Mouse (Mus musculus): ENCODE measurements around the gene Morn3. TPM values are rescaled to one million over a fixed set of nuclear protein-coding genes. Genes with fewer than 3 reads are reported as not detected.

Gene Morn3
- total RNA-seq, 1 experiment: 0.62 TPM

GRCm38 (mm10) chr5:123080510-123080909 is 33.7 kb upstream of the Morn3 start:
- H3K9ac ChIP-seq (ENCODE audit: insufficient read depth, low read depth, low read length, poor library complexity, severe bottlenecking): no peak overlapping the region
- H3K36me3 ChIP-seq (ENCODE audit: control insufficient read depth, insufficient read depth, low read length, poor library complexity, severe bottlenecking): no peaks in the 10 kb centered on the region
- in situ Hi-C loops (cut with MboI; ENCODE audit: low sequenced_read_pairs in 2 of 2, unreplicated experiment in 2 of 2): no loop called here
- TF ChIP-seq ZNF384 (IDR thresholded peaks at IDR 0.05; ENCODE audit: low read depth, low read length) (no peak), MAFK (IDR thresholded peaks at IDR 0.05; ENCODE audit: insufficient read depth, low read depth, low read length) (no peak), ZC3H11A (IDR thresholded peaks at IDR 0.05; ENCODE audit: borderline replicate concordance, low read depth, low read length) (no peak), HCFC1 (IDR thresholded peaks at IDR 0.05; ENCODE audit: borderline replicate concordance, insufficient read depth, low read length) (no peak), CHD2 (IDR thresholded peaks at IDR 0.05; ENCODE audit: low read depth, low read length) (no peak)
- no peak overlapping the region for H3K4me3 ChIP-seq (ENCODE audit: insufficient read depth in 1 of 2, low read depth in 1 of 2, low read length in 2 of 2, poor library complexity in 1 of 2, severe bottlenecking in 1 of 2)
- H3K27ac ChIP-seq (ENCODE audit: insufficient read depth, low read depth, low read length, poor library complexity, severe bottlenecking): no peak overlapping the region
- DNase-seq (ENCODE audit: low read depth, low spot score): no peak
- H3K4me1 ChIP-seq (ENCODE audit: control insufficient read depth in 2 of 2, insufficient read depth in 2 of 2, low read length in 2 of 2, poor library complexity in 1 of 2): peaks cover 0 to 10% of the 10 kb centered on the region in 2 experiments; a peak in 2 of 4 replicates
- no peaks in the 10 kb centered on the region for H3K9me3 ChIP-seq (ENCODE audit: control insufficient read depth, insufficient read depth, low read depth, low read length)

- Histone ChIP-seq H3K9me3 (ENCODE audit: control insufficient read depth, insufficient read depth, low read depth, low read length) (no peaks in the 10 kb centered on the region), H3K4me3 (ENCODE audit: insufficient read depth in 1 of 2, low read depth in 1 of 2, low read length in 2 of 2, poor library complexity in 1 of 2, severe bottlenecking in 1 of 2) (no peak overlapping the region), H3K9ac (ENCODE audit: insufficient read depth, low read depth, low read length, poor library complexity, severe bottlenecking) (no peak overlapping the region), H3K4me1 (ENCODE audit: control insufficient read depth in 2 of 2, insufficient read depth in 2 of 2, low read length in 2 of 2, poor library complexity in 1 of 2) (peaks cover 0 to 11% of the 10 kb centered on the region in 2 experiments; a peak in 2 of 4 replicates), H3K27ac (ENCODE audit: insufficient read depth, low read depth, low read length, poor library complexity, severe bottlenecking) (no peak overlapping the region; the same call in 1 of the 2 replicates), H3K36me3 (ENCODE audit: control insufficient read depth, insufficient read depth, low read length, poor library complexity, severe bottlenecking) (no peaks in the 10 kb centered on the region)
- TF ChIP-seq ZC3H11A (IDR thresholded peaks at IDR 0.05; ENCODE audit: borderline replicate concordance, low read depth, low read length) (no peak), CHD2 (IDR thresholded peaks at IDR 0.05; ENCODE audit: low read depth, low read length) (no peak), ZNF384 (IDR thresholded peaks at IDR 0.05; ENCODE audit: low read depth, low read length) (no peak), MAFK (IDR thresholded peaks at IDR 0.05; ENCODE audit: insufficient read depth, low read depth, low read length) (no peak), HCFC1 (IDR thresholded peaks at IDR 0.05; ENCODE audit: borderline replicate concordance, insufficient read depth, low read length) (no peak)
- in situ Hi-C loops (cut with MboI; ENCODE audit: low sequenced_read_pairs in 2 of 2, unreplicated experiment in 2 of 2): no loop called here
- no peak for DNase-seq (ENCODE audit: low read depth, low spot score)
Observed at GRCm38 (mm10) chr5:123080041-123080440, 33.2 kb upstream of the Morn3 start.

- H3K36me3 ChIP-seq (ENCODE audit: control insufficient read depth, insufficient read depth, low read length, poor library complexity, severe bottlenecking): no peaks in the 10 kb centered on the region
- H3K9ac ChIP-seq (ENCODE audit: insufficient read depth, low read depth, low read length, poor library complexity, severe bottlenecking): no peak overlapping the region
- H3K4me3 ChIP-seq (ENCODE audit: insufficient read depth in 1 of 2, low read depth in 1 of 2, low read length in 2 of 2, poor library complexity in 1 of 2, severe bottlenecking in 1 of 2): no peak overlapping the region
- no peak overlapping the region for H3K27ac ChIP-seq (ENCODE audit: insufficient read depth, low read depth, low read length, poor library complexity, severe bottlenecking)
- in situ Hi-C loops (cut with MboI; ENCODE audit: low sequenced_read_pairs in 2 of 2, unreplicated experiment in 2 of 2): no loop called here
- peaks cover 0 to 8% of the 10 kb centered on the region in 2 experiments; a peak in 2 of 4 replicates for H3K4me1 ChIP-seq (ENCODE audit: control insufficient read depth in 2 of 2, insufficient read depth in 2 of 2, low read length in 2 of 2, poor library complexity in 1 of 2)
- TF ChIP-seq ZNF384 (IDR thresholded peaks at IDR 0.05; ENCODE audit: low read depth, low read length) (no peak), ZC3H11A (IDR thresholded peaks at IDR 0.05; ENCODE audit: borderline replicate concordance, low read depth, low read length) (no peak), HCFC1 (IDR thresholded peaks at IDR 0.05; ENCODE audit: borderline replicate concordance, insufficient read depth, low read length) (no peak), CHD2 (IDR thresholded peaks at IDR 0.05; ENCODE audit: low read depth, low read length) (no peak), MAFK (IDR thresholded peaks at IDR 0.05; ENCODE audit: insufficient read depth, low read depth, low read length) (no peak)
- no peaks in the 10 kb centered on the region for H3K9me3 ChIP-seq (ENCODE audit: control insufficient read depth, insufficient read depth, low read depth, low read length)
- no peak for DNase-seq (ENCODE audit: low read depth, low spot score)
Observed at GRCm38 (mm10) chr5:123079568-123079967, 32.8 kb upstream of the Morn3 start.

- peak overlapping the region; percentile 72 to 92 for H3K4me3 ChIP-seq (ENCODE audit: insufficient read depth in 1 of 2, low read depth in 1 of 2, low read length in 2 of 2, poor library complexity in 1 of 2, severe bottlenecking in 1 of 2)
- DNase-seq (ENCODE audit: low read depth, low spot score): no peak
- H3K4me1 ChIP-seq (ENCODE audit: control insufficient read depth in 2 of 2, insufficient read depth in 2 of 2, low read length in 2 of 2, poor library complexity in 1 of 2): peaks cover 0 to 8% of the 10 kb centered on the region in 2 experiments; a peak in 2 of 4 replicates
Observed at GRCm38 (mm10) chr5:123076419-123077281, 29.8 kb upstream of the Morn3 start.

More at GRCm38 (mm10) chr5:123076419-123077281, 29.8 kb upstream of the Morn3 start:
- H3K9ac ChIP-seq (ENCODE audit: insufficient read depth, low read depth, low read length, poor library complexity, severe bottlenecking): peak overlapping the region; percentile 83
- in situ Hi-C loops (cut with MboI; ENCODE audit: low sequenced_read_pairs in 2 of 2, unreplicated experiment in 2 of 2): no loop called here
- no peaks in the 10 kb centered on the region for H3K9me3 ChIP-seq (ENCODE audit: control insufficient read depth, insufficient read depth, low read depth, low read length)
- TF ChIP-seq ZNF384 (IDR thresholded peaks at IDR 0.05; ENCODE audit: low read depth, low read length) (no peak), CHD2 (IDR thresholded peaks at IDR 0.05; ENCODE audit: low read depth, low read length) (no peak), HCFC1 (IDR thresholded peaks at IDR 0.05; ENCODE audit: borderline replicate concordance, insufficient read depth, low read length) (no peak; the same call in 1 of the 2 replicates), MAFK (IDR thresholded peaks at IDR 0.05; ENCODE audit: insufficient read depth, low read depth, low read length) (no peak), ZC3H11A (IDR thresholded peaks at IDR 0.05; ENCODE audit: borderline replicate concordance, low read depth, low read length) (no peak)
- H3K36me3 ChIP-seq (ENCODE audit: control insufficient read depth, insufficient read depth, low read length, poor library complexity, severe bottlenecking): no peaks in the 10 kb centered on the region
- no peak overlapping the region for H3K27ac ChIP-seq (ENCODE audit: insufficient read depth, low read depth, low read length, poor library complexity, severe bottlenecking)

All from ES-E14 (cell line).